Mouse (Mus musculus) neural tube, embryonic 12.5 days (tissue): ENCODE results near the gene Ovol3. TPM values are rescaled to one million over a fixed set of nuclear protein-coding genes. Genes with fewer than 3 reads are reported as not detected.
A peak's percentile ranks its signal among the peaks of the same experiment; 100 is the strongest.
"Not testable (repeated sequence)": the region's sequence is repeated elsewhere in the genome, so short reads cannot be mapped to it uniquely, and the experiment has no call there.

Experiments used
- ATAC-seq: fragments of 200-750 bp; cut with Nextera tagmentation; 2 replicates; pipeline ENCODE4 v1.8.0; 2017; ENCODE audit warnings: low read depth, mild to moderate bottlenecking, moderate TSS enrichment, moderate library complexity; ENCODE audit not compliant: low FRiP score
- H3K27ac ChIP-seq: fragments of 300-500 bp; sonication (generic); 2 replicates; pipeline ENCODE4 v1.5.1; 2016
- H3K27me3 ChIP-seq: fragments of 300-500 bp; sonication (generic); replicated peaks from 2 replicates; pipeline ENCODE4 v1.6.1; 2016; ENCODE audit warnings: mild to moderate bottlenecking
- H3K36me3 ChIP-seq: fragments of 300-500 bp; sonication (generic); 2 replicates; pipeline ENCODE4 v1.6.1; 2016; ENCODE audit warnings: mild to moderate bottlenecking
- H3K4me1 ChIP-seq: fragments of 300-500 bp; sonication (generic); 2 replicates; pipeline ENCODE4 v1.6.1; 2016
- H3K4me2 ChIP-seq: fragments of 300-500 bp; sonication (generic); replicated peaks from 2 replicates; pipeline ENCODE4 v1.6.1; 2016; ENCODE audit warnings: mild to moderate bottlenecking
- H3K4me3 ChIP-seq: fragments of 300-500 bp; sonication (generic); 2 replicates; pipeline ENCODE4 v1.5.1; 2016
- H3K9ac ChIP-seq: fragments of 300-500 bp; sonication (generic); 2 replicates; pipeline ENCODE4 v1.6.1; 2016; ENCODE audit warnings: mild to moderate bottlenecking
- H3K9me3 ChIP-seq: fragments of 300-500 bp; sonication (generic); 2 replicates; pipeline ENCODE4 v1.6.1; 2016; ENCODE audit warnings: mild to moderate bottlenecking
- WGBS: fragments of 180-500 bp; shearing (Covaris S2); methylation state at CpG from one replicate; pipeline ENCODE4 v1.1.7; 2016; 5-methylcytosine and 5-hydroxymethylcytosine counted together
- polyA plus RNA-seq: library from polyadenylated mRNA; unstranded; fragments of >200 nt; fragmentation: Nextera tagmentation; extraction: Ambion mirVana; gene quantifications from 2 replicates; pipeline ENCODE4 v1.2.1, GENCODE M21; 2016

The Ovol3 gene
- polyA plus RNA-seq, 1 experiment from 2014 or later, result not detected

DNA sequence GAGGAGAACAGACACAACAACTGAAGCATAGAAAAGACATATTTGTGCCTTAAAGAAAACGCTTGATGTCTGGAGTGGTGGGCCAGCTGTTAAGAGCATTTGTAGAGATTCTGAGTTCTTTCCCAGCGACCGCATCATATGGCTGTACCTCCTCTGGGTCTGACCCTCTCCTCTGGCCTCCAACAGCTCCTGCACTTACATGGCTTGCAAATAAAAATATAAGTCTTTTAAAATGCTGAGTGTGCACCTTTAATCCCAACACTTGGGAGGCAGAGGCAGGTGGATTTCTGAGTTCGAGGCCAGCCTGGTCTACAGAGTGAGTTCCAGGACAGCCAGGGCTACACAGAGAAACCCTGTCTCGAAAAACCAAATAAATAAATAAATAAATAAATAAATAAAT is 34.9 kb downstream of the Ovol3 start:
- H3K27me3 ChIP-seq, H3K9ac ChIP-seq, ATAC-seq, H3K9me3 ChIP-seq, H3K4me2 ChIP-seq, H3K36me3 ChIP-seq, H3K4me3 ChIP-seq, H3K4me1 ChIP-seq, H3K27ac ChIP-seq: not testable (repeated sequence)
- 88% methylated on average over 5 of the region's 5 CpGs for WGBS

DNA sequence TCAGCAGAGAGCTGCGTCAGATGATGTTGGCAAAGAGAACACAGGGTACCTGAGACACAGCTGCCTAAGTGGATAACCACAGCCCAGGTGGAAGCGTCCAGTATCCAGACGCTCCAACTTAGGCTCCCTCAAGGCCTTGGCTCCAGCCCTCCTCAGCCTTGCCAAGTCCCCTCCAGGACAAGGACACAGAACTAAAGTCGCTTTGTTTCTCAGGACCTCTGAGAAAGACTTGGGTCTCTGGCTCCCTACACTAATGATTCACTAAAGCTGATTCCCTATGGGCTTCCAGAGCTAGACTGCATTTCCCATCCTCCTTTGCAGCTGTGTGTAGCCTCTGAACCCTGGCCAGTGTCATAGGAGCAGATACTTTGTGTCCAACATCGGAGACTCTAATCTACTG is 35.3 kb downstream of the Ovol3 start:
- Histone ChIP-seq H3K36me3 (no peaks in the 10 kb centered on the region), H3K4me3 (no peak overlapping the region), H3K4me2 (no peak overlapping the region), H3K9ac (no peak overlapping the region), H3K27ac (no peak overlapping the region), H3K9me3 (no peaks in the 10 kb centered on the region), H3K4me1 (peaks cover 9% of the 10 kb centered on the region), H3K27me3 (no peaks in the 10 kb centered on the region)
- ATAC-seq, result no peak
- 88% methylated on average over 5 of the region's 5 CpGs for WGBS

DNA sequence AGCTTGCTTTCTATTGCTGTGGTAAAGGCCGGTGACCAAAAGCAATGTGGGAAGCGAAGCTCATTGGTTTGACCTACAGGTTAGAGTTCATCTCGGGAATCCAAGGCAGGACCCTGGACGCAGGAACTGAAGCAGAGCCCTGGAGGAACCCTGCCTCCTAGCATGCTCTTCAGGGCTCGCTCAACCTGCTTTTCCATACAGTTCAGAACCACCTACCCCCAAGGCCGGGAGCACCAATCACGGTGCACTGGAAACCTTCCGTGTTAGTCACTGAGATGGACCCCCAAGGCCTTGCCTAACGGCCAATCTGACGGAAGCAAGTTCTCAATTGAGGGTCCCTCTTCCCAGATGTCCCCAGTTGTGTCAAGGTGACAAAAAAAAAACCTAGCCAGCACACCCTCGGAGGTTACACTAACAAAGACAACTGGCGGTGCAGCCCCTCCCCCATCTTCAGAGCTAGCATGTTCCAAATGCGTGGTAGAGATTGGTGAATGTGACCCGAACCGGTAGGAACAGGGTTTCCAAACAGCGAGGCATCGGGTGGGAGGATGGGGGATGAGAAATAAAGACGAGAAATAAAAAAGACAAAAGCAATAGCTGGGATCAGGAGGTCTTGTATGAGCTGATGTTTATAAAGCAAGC is 35.9 kb downstream of the Ovol3 start:
- ATAC-seq, result no peak
- Histone ChIP-seq H3K9me3 (no peaks in the 10 kb centered on the region), H3K4me1 (peaks cover 11% of the 10 kb centered on the region), H3K4me2 (no peak overlapping the region), H3K4me3 (no peak overlapping the region), H3K9ac (no peak overlapping the region), H3K36me3 (no peaks in the 10 kb centered on the region), H3K27me3 (no peaks in the 10 kb centered on the region), H3K27ac (no peak overlapping the region)
- 78% methylated on average over 18 of the region's 18 CpGs for WGBS

DNA sequence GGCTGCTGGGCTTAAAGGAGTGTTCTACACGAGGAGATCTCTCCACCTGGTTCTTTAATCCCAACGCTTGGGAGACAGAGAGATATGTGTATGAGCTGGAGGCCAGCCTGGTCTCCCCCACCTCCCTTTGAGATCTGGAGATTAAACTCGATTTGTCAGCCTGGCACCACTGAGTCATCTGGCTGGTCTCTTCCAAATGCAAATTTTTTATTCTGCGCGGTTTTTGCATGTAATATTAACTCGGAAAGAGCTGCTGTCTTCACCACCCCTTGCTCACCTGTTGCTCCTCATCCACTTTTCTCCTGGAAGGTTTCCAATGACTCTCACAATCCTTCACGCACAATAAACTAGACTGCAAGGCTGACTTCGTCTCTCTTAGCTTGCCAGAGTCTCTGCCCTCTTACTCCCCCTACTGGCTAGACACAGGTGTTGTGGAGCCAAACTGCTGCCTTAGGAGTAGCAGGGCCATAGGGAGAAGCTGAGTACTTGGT is 37.0 kb downstream of the Ovol3 start, which contains the start of gene Capns1:
TSS of gene Capns1 (minus strand) at position 331 of the 491 bp plus-strand sequence.
- 11% methylated on average over 8 of the region's 8 CpGs for WGBS
- ATAC-seq, result no peak
- no peak within 1 kb of the TSS for H3K27ac ChIP-seq
- H3K9me3 ChIP-seq, result no peaks in the 10 kb centered on the region
- no peak within 1 kb of the TSS for H3K4me3 ChIP-seq
- no peaks in the 10 kb centered on the region for H3K36me3 ChIP-seq
- H3K4me1 ChIP-seq, result peaks cover 12% of the 10 kb centered on the region
- H3K27me3 ChIP-seq, result no peaks in the 10 kb centered on the region
- H3K4me2 ChIP-seq, result peak within 1 kb of the TSS; percentile 32; the same call in 1 of the 2 replicates
- H3K9ac ChIP-seq, result no peak within 1 kb of the TSS

DNA sequence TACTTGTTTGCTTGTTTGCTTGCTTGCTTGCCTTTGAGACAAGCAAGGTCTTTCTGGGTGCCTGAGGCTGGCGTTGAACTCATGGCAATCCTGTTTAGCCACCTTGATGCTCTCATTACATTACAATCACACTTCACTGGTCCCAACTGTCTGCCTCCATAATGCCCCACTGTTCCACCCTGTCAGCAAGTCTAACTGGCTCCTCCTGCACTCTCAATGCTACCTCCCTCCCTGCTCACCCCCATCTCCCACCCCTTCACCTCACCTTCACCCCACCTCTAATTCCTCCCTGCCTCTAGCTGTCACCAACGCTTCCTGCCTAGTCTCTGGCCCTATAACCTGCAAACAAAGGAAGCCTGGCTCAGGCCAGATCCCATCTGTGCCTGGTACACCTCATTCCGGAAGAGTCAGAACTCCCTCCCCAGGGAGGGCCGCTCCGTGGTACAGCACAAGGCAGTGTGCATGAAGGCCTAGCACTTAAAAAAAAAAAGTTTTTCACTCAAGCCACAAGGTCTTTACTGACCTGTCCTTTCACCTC is 37.9 kb downstream of the Ovol3 start:
- Histone ChIP-seq H3K4me1 (peaks cover 21% of the 10 kb centered on the region), H3K9me3 (no peaks in the 10 kb centered on the region), H3K36me3 (no peaks in the 10 kb centered on the region), H3K4me2 (no peak overlapping the region), H3K4me3 (no peak overlapping the region), H3K27me3 (no peaks in the 10 kb centered on the region), H3K27ac (no peak overlapping the region), H3K9ac (no peak overlapping the region)
- WGBS, result 72% methylated on average over 5 of the region's 5 CpGs
- ATAC-seq, result no peak

DNA sequence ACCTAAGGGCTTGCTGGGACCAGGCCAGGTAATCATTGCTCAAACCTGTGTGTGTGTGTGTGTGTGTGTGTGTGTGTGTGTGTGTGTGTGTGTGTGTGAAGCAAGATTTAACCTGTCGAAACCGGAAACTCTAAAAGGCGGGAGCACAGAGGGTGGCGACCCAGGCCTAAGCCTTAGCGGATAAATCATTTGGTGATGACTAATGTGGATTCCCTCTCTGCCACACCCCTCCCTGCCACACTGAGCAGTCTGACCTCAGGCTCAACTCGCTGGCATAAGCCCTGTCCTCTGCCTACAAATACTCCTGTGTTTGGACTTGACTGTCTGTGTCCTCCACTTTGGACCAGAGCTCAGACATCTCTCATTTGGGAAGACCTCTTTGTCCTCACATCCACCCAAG is 39.4 kb downstream of the Ovol3 start:
- 85% methylated on average over 6 of the region's 6 CpGs for WGBS
- Histone ChIP-seq H3K4me1 (peaks cover 23% of the 10 kb centered on the region), H3K27ac (no peak overlapping the region), H3K36me3 (peaks cover 11% of the 10 kb centered on the region), H3K27me3 (no peaks in the 10 kb centered on the region), H3K9me3 (no peaks in the 10 kb centered on the region), H3K4me3 (no peak overlapping the region), H3K4me2 (no peak overlapping the region), H3K9ac (no peak overlapping the region)
- ATAC-seq, result no peak

DNA sequence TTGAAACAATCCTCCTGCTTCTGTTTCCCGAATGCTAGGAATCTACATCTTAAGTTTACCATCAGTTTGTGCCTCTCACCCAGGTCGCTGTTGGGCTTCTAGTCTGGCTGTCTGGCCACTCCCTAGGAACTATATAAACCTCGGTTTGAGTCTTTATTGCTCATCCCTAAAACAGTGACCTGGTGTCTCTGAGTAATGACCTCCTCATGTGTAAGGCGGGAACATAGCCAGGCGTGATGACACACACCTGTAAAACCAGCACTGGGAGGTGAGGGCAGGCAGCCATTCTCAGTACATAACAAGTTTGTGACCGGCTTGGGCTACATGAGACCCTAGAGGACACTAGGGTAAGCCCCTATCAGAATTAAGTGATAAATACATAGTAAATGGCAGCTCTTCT is 40.1 kb downstream of the Ovol3 start:
- WGBS, result 65% methylated on average over 6 of the region's 6 CpGs
- no peak overlapping the region for H3K27ac ChIP-seq
- H3K9ac ChIP-seq, result no peak overlapping the region

DNA sequence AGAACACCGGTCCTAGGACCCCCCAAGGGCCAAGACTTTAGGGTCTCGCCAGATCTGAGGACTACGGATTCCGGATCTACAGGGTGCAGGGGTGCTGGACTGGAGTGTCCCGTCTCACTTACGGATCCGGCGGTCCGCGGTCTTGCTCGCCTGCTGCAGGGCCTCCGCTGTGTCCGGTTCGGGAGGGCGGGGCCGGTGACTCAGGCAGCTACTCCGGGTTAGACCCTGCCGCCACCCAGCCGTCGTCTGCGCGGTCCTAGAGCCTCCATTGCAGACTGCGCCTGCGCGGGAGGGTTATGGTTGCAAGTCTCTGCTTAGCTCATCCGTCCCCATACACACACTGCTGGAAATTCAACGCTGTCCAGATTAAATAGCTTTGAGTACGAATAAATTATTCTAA is 40.6 kb downstream of the Ovol3 start:
- H3K4me3 ChIP-seq, result peak overlapping the region; percentile 73
- peak; percentile 87 for ATAC-seq
- no peaks in the 10 kb centered on the region for H3K27me3 ChIP-seq
- H3K4me2 ChIP-seq, result peak overlapping the region; percentile 88
- H3K36me3 ChIP-seq, result peaks cover 24% of the 10 kb centered on the region
- H3K9ac ChIP-seq, result peak overlapping the region; percentile 72
- peaks cover 23% of the 10 kb centered on the region for H3K4me1 ChIP-seq
- H3K27ac ChIP-seq, result no peak overlapping the region
- WGBS, result 1% methylated on average over 28 of the region's 28 CpGs
- no peaks in the 10 kb centered on the region for H3K9me3 ChIP-seq

More for the DNA sequence above, 40.1 kb downstream of the Ovol3 start:
- Histone ChIP-seq H3K4me1 (peaks cover 23% of the 10 kb centered on the region), H3K27me3 (no peaks in the 10 kb centered on the region), H3K4me2 (peak overlapping the region; percentile 88), H3K36me3 (peaks cover 18% of the 10 kb centered on the region), H3K4me3 (no peak overlapping the region), H3K9me3 (no peaks in the 10 kb centered on the region)
- no peak for ATAC-seq

DNA sequence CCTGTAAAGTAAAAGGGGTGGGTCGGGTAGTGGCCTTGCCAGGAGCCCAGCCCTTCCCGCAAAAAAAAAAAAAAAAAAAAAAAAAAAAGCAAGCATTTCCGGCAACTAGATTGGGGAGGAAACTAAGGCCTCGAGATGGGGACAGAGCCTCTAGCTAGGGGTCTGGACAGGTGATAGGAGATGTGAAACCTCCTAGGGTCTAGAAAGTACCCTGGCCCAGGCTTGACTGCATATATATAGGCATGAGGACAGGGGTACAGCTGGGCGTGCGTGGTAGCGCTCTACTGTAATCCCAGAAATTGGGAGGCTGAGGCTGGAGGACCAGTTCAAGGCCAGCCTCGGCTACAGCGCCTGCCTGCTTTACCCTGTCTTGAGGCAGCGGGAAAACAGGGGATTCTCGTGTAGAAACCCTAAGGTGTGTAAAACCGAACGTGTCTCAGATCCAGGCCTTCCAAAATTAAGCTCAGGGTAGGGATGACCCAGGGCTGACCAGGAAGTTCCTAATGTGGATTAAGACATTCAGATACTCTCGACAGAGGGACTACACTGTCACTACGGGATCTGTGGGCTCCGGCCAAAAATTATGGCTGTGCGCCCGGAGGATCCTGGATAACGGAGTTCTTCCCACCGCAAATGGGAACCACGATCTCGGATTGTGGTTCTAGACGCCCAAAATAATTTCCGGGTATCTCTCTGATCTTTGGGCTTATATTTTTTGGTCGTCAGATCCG is 41.3 kb downstream of the Ovol3 start:
- peak overlapping the region; percentile 73 for H3K4me3 ChIP-seq
- peaks cover 23% of the 10 kb centered on the region for H3K4me1 ChIP-seq
- H3K9ac ChIP-seq, result peak overlapping the region; percentile 72
- no peaks in the 10 kb centered on the region for H3K9me3 ChIP-seq
- ATAC-seq, result peak; percentile 36; the same call in 1 of the 2 replicates
- H3K36me3 ChIP-seq, result peaks cover 25% of the 10 kb centered on the region
- H3K4me2 ChIP-seq, result peak overlapping the region; percentile 88
- H3K27ac ChIP-seq, result no peak overlapping the region
- H3K27me3 ChIP-seq, result no peaks in the 10 kb centered on the region
- 1% methylated on average over 26 of the region's 26 CpGs for WGBS

DNA sequence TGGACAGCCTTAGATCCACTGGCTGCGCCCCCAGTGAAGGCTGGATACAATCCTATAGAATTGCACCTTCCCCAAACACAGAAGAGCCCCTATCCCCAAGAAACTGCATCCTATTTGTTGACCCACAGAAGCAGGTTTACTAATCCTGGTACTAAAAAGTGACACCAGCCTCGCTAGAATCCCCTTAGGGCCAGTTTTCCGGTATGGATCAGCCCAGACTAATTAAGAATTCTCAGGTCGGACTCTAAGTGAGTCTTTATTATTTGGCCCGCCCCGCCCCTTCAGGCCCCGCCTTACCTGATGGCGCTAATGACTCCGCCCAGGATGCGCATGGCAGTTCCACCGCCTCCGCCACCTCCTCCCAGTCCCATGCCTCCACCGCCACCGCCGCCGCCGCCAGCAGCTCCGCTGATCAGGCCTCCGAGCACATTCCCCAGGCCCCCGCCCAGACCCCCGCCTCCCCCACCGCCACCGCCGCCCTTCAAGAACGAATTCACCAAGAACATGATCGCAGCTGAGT is 41.9 kb downstream of the Ovol3 start:
- WGBS, result under 1% methylated on average over 26 of the region's 26 CpGs
- ATAC-seq, result peak; percentile 41; the same call in 1 of the 2 replicates
- H3K4me2 ChIP-seq, result peak overlapping the region; percentile 88
- H3K36me3 ChIP-seq, result peaks cover 31% of the 10 kb centered on the region
- H3K4me1 ChIP-seq, result peaks cover 23% of the 10 kb centered on the region
- no peaks in the 10 kb centered on the region for H3K9me3 ChIP-seq
- H3K27ac ChIP-seq, result no peak overlapping the region
- peak overlapping the region; percentile 72 for H3K9ac ChIP-seq
- H3K4me3 ChIP-seq, result peak overlapping the region; percentile 73
- no peaks in the 10 kb centered on the region for H3K27me3 ChIP-seq

DNA sequence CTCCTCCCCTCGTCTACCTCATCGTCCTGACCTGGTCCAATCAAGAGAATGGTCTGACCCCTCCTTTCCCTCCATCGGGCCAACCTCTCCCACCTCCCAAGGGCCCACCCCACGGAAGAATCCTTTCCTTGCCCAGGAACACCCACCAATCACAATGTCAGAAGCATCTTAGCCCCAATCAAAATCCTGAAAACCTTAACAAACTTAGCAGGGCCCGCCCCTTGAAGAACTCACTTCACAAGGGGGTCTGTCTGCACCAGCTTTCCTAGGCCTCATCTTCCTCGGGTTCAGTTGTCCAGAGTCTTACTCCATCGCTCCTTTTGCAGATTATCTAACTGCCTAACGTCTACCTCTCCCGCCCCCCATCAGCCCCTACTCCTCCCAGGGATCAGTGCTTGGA is 42.5 kb downstream of the Ovol3 start:
- Histone ChIP-seq H3K4me2 (peak overlapping the region; percentile 88), H3K4me1 (peaks cover 23% of the 10 kb centered on the region), H3K27ac (no peak overlapping the region), H3K9me3 (no peaks in the 10 kb centered on the region), H3K9ac (peak overlapping the region; percentile 72), H3K27me3 (no peaks in the 10 kb centered on the region), H3K4me3 (peak overlapping the region; percentile 73), H3K36me3 (peaks cover 38% of the 10 kb centered on the region)
- ATAC-seq, result no peak
- 13% methylated on average over 9 of the region's 9 CpGs for WGBS

DNA sequence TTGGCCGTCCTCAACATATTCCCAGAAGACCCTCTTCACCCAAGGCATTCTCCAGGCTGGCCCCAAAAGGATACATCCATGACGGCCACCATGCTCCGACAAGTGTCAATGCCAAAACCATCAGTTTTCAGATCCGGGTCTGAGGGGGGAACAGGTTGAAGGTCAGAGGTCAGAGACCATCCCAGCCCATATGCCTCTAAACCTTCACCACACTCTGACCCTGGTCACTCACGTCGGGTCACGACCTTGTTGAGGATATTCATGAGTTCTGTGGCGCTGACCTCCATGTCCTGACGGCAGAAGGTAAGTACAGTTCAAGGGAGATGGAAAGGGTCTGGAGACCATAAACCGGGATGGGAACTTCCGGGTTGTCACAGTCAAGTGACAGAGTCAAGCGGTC is 43.4 kb downstream of the Ovol3 start:
- Histone ChIP-seq H3K36me3 (peaks cover 47% of the 10 kb centered on the region), H3K9ac (no peak overlapping the region), H3K9me3 (no peaks in the 10 kb centered on the region), H3K27ac (no peak overlapping the region), H3K4me3 (no peak overlapping the region), H3K4me1 (peaks cover 18% of the 10 kb centered on the region), H3K27me3 (no peaks in the 10 kb centered on the region), H3K4me2 (no peak overlapping the region)
- 91% methylated on average over 12 of the region's 12 CpGs for whole genome bisulfite sequencing
- no peak for ATAC-seq
